Mouse (Mus musculus) forebrain, embryonic 13.5 days (tissue): ENCODE measurements at regions not wholly inside any gene's neighbourhood (a gene's known extent, or its start where the extent isn't known, plus 50 kb on each side); places are given as distances from the start of the nearest gene placed in this dataset.

Source experiments
- ATAC-seq: fragments of 200-750 bp; cut with Nextera tagmentation; 2 replicates; pipeline ENCODE4 v1.8.0; 2017
- H3K27ac ChIP-seq: fragments of 300-500 bp; sonication (generic); 2 replicates; pipeline ENCODE4 v1.5.1; 2015; ENCODE audit warnings: inconsistent platforms, mild to moderate bottlenecking, moderate library complexity
- H3K27me3 ChIP-seq: fragments of 300-500 bp; sonication (generic); 2 replicates; pipeline ENCODE4 v1.6.1; 2015; ENCODE audit warnings: mild to moderate bottlenecking, inconsistent platforms
- H3K36me3 ChIP-seq: fragments of 300-500 bp; sonication (generic); 2 replicates; pipeline ENCODE4 v1.6.1; 2015; ENCODE audit warnings: mild to moderate bottlenecking, inconsistent platforms; ENCODE audit not compliant: poor library complexity, severe bottlenecking
- H3K4me1 ChIP-seq: fragments of 300-500 bp; sonication (generic); 2 replicates; pipeline ENCODE4 v1.6.1; 2015; ENCODE audit warnings: inconsistent platforms
- H3K4me2 ChIP-seq: fragments of 300-500 bp; sonication (generic); 2 replicates; pipeline ENCODE4 v1.6.1; 2015; ENCODE audit warnings: inconsistent platforms, mild to moderate bottlenecking, moderate library complexity
- H3K4me3 ChIP-seq: fragments of 300-500 bp; sonication (generic); 2 replicates; pipeline ENCODE4 v1.5.1; 2015; ENCODE audit warnings: mild to moderate bottlenecking, inconsistent platforms
- H3K9ac ChIP-seq: fragments of 300-500 bp; sonication (generic); 2 replicates; pipeline ENCODE4 v1.6.1; 2015; ENCODE audit warnings: mild to moderate bottlenecking, inconsistent platforms
- H3K9me3 ChIP-seq: fragments of 300-500 bp; sonication (generic); replicated peaks from 2 replicates; pipeline ENCODE4 v1.6.1; 2016; ENCODE audit warnings: inconsistent platforms
- WGBS: fragments of 180-500 bp; shearing (Covaris S2); methylation state at CpG from one replicate; pipeline ENCODE4 v1.1.7; 2015; 5-methylcytosine and 5-hydroxymethylcytosine counted together

- Histone ChIP-seq H3K9ac (no peak overlapping the region), H3K27ac (no peak overlapping the region), H3K4me3 (no peak overlapping the region), H3K4me1 (no peaks in the 10 kb centered on the region), H3K4me2 (no peak overlapping the region), H3K36me3 (no peaks in the 10 kb centered on the region), H3K27me3 (no peaks in the 10 kb centered on the region), H3K9me3 (no peaks in the 10 kb centered on the region)
- 92% methylated on average over 1 of the region's 1 CpGs for WGBS
- ATAC-seq = no peak
These were observed 467.1 kb downstream of the Adcyap1 start for GRCm38 (mm10) chr17:93665889-93666288.

GRCm38 (mm10) chr17:93676366-93676962 is 477.6 kb downstream of the Adcyap1 start:
- Histone ChIP-seq H3K27ac (no peak overlapping the region), H3K36me3 (no peaks in the 10 kb centered on the region), H3K27me3 (no peaks in the 10 kb centered on the region), H3K9me3 (no peaks in the 10 kb centered on the region), H3K4me3 (no peak overlapping the region), H3K4me2 (no peak overlapping the region), H3K4me1 (no peaks in the 10 kb centered on the region), H3K9ac (no peak overlapping the region)
- WGBS = 37% methylated on average over 5 of the region's 5 CpGs
- ATAC-seq = no peak

GRCm38 (mm10) chr17:93700685-93701084 is 501.9 kb downstream of the Adcyap1 start:
- Histone ChIP-seq H3K4me1 (no peaks in the 10 kb centered on the region), H3K4me3 (no peak overlapping the region), H3K4me2 (no peak overlapping the region), H3K27me3 (no peaks in the 10 kb centered on the region), H3K9me3 (no peaks in the 10 kb centered on the region), H3K9ac (no peak overlapping the region), H3K36me3 (no peaks in the 10 kb centered on the region), H3K27ac (no peak overlapping the region)
- no peak for ATAC-seq

- Histone ChIP-seq H3K4me3 (no peak overlapping the region), H3K4me2 (no peak overlapping the region), H3K4me1 (no peaks in the 10 kb centered on the region), H3K9ac (no peak overlapping the region), H3K36me3 (no peaks in the 10 kb centered on the region), H3K27me3 (no peaks in the 10 kb centered on the region), H3K27ac (no peak overlapping the region), H3K9me3 (no peaks in the 10 kb centered on the region)
- 89% methylated on average over 2 of the region's 2 CpGs for WGBS
- ATAC-seq = no peak; the same call in 1 of the 2 replicates
These were observed 518.8 kb downstream of the Adcyap1 start for GRCm38 (mm10) chr17:93717623-93718022.

GRCm38 (mm10) chr17:93741341-93741740 is 542.5 kb downstream of the Adcyap1 start:
- H3K27ac ChIP-seq = no peak overlapping the region
- no peaks in the 10 kb centered on the region for H3K36me3 ChIP-seq
- no peak overlapping the region for H3K9ac ChIP-seq
- no peaks in the 10 kb centered on the region for H3K27me3 ChIP-seq
- no peak for ATAC-seq
- H3K9me3 ChIP-seq = no peaks in the 10 kb centered on the region
- no peak overlapping the region for H3K4me3 ChIP-seq
- H3K4me1 ChIP-seq = no peaks in the 10 kb centered on the region
- no peak overlapping the region for H3K4me2 ChIP-seq

GRCm38 (mm10) chr17:93762349-93762748 is 563.5 kb downstream of the Adcyap1 start:
- Histone ChIP-seq H3K9ac (no peak overlapping the region), H3K27me3 (no peaks in the 10 kb centered on the region), H3K4me2 (no peak overlapping the region), H3K4me3 (no peak overlapping the region), H3K4me1 (no peaks in the 10 kb centered on the region), H3K9me3 (no peaks in the 10 kb centered on the region), H3K36me3 (no peaks in the 10 kb centered on the region), H3K27ac (no peak overlapping the region)
- peak; percentile 81 for ATAC-seq
- 18% methylated on average over 1 of the region's 1 CpGs for WGBS
